Comparison of ENCODE assay signal across 10 mouse cellular contexts in the genomic region with DNA sequence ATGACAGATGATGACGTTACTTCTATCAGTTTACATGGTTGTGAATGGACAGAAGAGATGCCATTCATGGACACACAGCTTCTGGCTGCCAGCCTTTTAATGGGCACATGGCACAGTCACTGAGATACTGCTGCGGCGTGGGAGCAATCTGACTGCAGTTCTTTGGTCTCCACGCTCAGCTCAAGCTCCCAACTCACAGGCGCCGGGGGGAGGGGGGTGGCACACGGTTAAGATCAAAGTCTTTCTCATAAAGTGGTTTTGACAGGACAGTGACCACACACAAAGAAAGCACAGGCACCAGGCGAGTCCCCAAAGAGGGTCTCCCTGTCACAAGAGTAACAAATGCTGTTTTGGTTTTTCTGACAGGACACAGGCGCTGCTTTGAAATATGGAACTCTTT.
DNase-seq lines count a peak whose midpoint lies in the region; ATAC-seq lines count a peak whose summit lies in the region.
"Had no signal": no experiment of that assay in that cellular context is flagged by ENCODE, and none has a peak within 500 bp of the region (broad histone marks: within the 10 kb centered on the region; RNA-seq: fewer than 3 reads in every experiment).

No protein-coding gene starts in this region.

- intact Hi-C loops in left cerebral cortex, postnatal 14 days (cut with DNase I): loop anchor here (10.0 kb wide), 2 partner anchors 642 to 822 kb away; a partner anchor contains a TSS
- intact Hi-C loops in left cerebral cortex, postnatal 25 days (cut with DNase I): no loop called here

- DNase-seq in embryo, embryonic 10.5 days (ENCODE audit: low spot score): peak; percentile 37
- DNase-seq in embryo, embryonic 9.5 days (ENCODE audit: extremely low spot score): no peak
- DNase-seq in left cerebral cortex, postnatal 14 days (ENCODE audit: low spot score in 2 of 2): peak; percentile 30 to 56
- DNase-seq in left cerebral cortex, adult 11 months (ENCODE audit: low spot score): no peak
- peak; percentile 31 to 66 for DNase-seq in left cerebral cortex, postnatal 25 days (ENCODE audit: low spot score in 2 of 2)
- peak; percentile 28 to 31 for DNase-seq in right cerebral cortex, postnatal 10 days (ENCODE audit: low spot score in 2 of 2)
- DNase-seq in heart, adult 18-20 months: no peak
- DNase-seq: thymus, adult 2 months had no signal

- no peak for ATAC-seq in granulocyte monocyte progenitor cell, adult 5-6 weeks (replicated peaks; ENCODE audit: poor library complexity, severe bottlenecking)
- ATAC-seq: activated CD4-positive, CD25-positive, alpha-beta regulatory T cell, adult 4 months had no signal

Comparison
In these comparisons a context has a peak if more than half of its experiments do, and no peak if none do; other contexts are left out.
1. DNase-seq: peak in embryo, embryonic 10.5 days (single experiment), left cerebral cortex, postnatal 14 days (2 of 2), left cerebral cortex, postnatal 25 days (2 of 2) and right cerebral cortex, postnatal 10 days (2 of 2); none in embryo, embryonic 9.5 days (single experiment), left cerebral cortex, adult 11 months (single experiment) and heart, adult 18-20 months (0 of 2).